Mouse (Mus musculus): ENCODE results near the gene Cdc20b.
"Not testable (repeated sequence)": the region's sequence is repeated elsewhere in the genome, so short reads cannot be mapped to it uniquely, and the experiment has no call there.

Gene Cdc20b

DNA sequence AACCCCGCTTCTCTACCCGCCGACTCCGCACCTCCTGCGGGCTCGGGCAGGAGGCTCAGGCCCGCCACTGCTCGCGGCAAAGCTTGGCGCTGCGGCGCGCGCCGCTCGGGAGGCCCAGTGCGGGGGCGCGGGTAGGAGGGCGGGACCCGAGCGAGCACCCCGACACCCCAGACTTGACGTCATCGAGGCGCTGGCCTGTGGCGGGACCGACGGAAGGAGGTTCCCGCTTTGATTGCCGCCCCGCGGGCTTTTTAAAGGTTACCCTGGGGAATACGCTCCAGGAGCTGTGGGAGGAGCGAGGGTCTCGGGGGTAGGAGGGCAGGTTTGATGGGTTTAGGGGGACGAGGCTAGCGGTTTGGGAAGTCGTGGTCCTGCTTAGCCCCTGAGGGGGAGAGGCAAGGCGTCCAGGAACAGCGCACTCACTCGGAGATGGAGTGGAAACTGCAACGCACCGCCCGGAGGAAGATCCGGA is at the start of gene Cdc20b:
Gene Cdc20b (plus strand): TSS at position 162 of the 472 bp plus-strand sequence.
- DNase-seq (ENCODE audit: low spot score), result peak; percentile 38

DNA sequence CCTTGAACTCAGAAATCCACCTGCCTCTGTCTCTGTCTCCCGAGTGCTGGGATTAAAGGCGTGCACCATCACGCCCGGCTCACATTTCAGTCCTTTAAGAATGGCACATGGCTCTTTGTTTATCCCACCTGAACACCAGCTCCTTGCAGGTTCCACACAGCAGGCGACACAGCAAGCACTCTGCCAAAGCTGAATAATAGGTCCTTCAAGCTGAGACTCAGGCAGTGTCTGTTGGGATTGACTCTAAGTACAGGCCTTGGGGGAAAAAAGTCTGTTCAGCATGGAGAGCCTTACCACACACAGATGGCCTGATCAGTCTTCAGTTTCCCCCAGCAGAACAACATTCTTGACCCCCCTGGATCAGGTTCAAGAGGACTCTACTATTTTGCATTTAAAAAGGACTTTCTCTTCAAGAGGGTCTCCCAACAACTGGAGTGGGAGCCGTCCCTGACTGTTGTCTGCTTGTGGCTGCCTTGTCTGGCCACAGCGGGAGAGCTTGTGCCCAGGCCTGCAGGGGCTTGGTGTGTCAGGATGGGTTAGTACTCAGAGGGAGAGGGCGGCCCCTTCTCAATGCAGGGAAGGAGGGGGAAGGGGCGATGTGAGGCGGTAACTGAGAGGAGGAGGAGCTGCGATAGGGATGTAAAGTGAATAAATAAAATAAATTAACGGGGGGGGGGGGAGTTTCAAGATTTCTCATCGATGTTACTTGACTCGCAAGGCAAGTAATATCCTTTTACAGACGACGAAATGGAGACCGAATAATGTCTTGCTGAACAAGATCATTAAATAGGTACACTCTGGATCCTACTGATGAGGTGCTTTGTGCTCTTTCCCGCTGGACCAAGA is 49.1 kb upstream of the Cdc20b start:
- no peak for DNase-seq (ENCODE audit: low spot score)

DNA sequence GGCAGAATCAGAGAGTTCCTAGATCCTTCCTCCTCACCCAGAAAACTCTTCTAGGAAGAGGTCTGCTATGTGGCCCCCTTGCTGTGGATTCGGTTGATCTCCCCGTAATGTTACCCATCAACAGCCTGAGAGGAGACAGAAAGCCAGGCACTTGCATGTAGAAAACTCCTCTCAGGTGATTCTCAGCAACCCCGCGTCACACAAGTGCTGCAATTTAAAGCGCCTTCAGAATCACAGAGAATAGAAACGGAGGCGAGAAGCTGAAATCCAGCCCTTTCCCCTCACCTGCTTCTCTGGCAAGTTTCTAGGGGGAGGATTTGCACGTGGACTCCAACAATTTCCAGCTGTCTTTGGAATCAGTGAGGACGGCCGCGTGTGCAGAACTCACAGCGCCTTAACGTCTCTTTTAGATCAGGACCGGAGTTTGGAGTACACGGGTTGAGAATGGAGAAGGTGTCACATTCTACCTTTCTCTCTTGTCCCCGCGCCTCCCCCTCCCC is 48.4 kb upstream of the Cdc20b start:
- DNase-seq (ENCODE audit: low spot score), result no peak

DNA sequence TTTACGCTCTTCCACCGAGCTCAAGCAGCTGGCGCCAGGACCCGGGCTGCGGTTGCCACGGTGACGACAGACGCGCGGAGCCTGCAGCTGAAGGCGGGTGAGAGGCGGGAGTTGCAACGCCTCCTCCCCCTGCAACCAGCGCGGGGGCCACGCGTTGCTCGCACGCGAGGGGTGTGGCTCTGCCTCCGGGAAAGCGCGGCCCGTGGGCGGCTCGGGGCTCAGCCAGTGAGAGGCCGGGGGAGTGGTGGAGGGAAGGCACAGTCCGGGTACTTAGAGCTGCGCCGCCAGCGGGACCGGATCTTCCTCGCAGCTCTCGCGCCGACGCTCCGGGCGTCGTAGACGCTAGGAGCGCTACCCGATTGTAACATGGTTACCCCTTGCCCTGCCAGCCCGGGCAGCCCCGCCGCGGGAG is 47.4 kb upstream of the Cdc20b start, which contains the start of gene Ccno:
Gene Ccno (plus strand): TSS at position 271 of the 412 bp plus-strand sequence.
- peak; percentile 72 for DNase-seq (ENCODE audit: low spot score)

DNA sequence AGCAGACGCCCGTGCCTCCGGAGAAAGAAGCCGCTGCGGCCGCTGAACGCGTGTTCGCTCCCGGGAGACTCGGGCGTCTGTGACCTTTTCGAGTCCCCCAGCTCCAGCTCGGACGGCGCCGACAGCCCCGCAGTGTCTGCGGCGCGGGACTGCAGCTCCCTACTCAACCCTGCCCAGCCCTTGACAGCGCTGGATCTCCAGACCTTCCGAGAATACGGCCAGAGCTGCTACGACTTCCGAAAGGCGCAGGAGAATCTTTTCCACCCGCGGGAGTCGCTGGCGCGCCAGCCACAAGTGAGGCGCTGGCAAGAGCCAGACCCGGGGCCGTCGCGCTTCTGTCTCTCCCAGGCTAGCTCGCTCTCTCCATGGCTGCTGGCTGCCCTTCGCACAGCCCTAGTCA is 46.9 kb upstream of the Cdc20b start:
- no peak for DNase-seq (ENCODE audit: low spot score)

DNA sequence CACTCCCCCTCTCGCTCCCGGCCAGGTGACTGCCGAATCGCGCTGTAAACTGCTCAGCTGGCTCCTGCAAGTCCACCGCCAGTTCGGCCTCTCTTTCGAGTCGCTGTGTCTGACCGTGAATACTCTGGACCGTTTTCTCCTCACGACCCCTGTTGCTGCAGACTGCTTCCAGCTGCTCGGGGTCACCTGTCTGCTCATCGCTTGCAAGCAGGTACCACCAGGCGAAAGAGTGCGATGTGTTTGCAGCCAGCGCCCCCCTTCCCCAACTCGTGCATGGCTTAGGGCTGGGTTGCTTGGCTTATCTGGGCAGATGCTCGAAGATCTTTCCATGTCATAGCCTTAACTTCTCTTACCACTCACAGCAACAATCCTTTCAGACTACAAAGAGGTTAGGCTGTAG is 46.0 kb upstream of the Cdc20b start:
- DNase-seq (ENCODE audit: low spot score), result no peak

DNA sequence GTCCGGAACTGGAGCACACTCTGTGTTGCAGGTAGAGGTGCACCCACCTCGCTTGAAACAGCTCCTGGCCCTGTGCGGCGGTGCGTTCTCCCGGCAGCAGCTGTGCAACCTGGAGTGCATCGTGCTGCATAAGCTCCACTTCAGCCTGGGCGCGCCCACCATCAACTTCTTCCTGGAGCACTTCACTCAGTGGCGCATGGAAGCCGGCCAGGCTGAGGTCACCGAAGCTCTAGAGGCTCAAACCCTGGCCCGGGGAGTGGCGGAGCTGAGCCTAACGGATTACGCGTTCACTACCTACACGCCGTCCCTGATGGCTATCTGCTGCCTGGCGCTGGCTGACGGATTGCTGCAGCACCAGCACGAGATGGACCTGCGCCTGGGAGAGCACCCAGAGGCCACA is 45.4 kb upstream of the Cdc20b start:
- DNase-seq (ENCODE audit: low spot score), result no peak

DNA sequence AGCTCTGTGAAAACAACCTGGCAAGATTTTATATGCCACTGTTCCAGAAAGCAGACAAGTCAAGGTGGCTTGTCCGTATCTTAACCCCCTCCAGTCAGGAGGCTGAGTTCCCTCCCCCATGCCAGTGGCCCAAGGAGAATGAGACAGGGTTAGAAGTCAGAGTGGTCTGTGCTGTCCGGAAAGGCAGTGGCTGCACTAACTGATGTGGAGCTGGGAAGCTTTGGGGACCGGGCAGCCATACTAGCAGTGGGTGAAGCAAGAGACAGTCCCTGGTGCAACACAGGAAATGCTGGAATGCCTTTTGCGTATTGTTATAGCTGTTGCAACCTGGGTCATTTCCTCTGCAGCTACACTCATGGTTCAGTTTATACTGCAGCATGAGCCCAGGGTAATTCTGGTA is 44.6 kb upstream of the Cdc20b start:
- DNase-seq (ENCODE audit: low spot score), result no peak

DNA sequence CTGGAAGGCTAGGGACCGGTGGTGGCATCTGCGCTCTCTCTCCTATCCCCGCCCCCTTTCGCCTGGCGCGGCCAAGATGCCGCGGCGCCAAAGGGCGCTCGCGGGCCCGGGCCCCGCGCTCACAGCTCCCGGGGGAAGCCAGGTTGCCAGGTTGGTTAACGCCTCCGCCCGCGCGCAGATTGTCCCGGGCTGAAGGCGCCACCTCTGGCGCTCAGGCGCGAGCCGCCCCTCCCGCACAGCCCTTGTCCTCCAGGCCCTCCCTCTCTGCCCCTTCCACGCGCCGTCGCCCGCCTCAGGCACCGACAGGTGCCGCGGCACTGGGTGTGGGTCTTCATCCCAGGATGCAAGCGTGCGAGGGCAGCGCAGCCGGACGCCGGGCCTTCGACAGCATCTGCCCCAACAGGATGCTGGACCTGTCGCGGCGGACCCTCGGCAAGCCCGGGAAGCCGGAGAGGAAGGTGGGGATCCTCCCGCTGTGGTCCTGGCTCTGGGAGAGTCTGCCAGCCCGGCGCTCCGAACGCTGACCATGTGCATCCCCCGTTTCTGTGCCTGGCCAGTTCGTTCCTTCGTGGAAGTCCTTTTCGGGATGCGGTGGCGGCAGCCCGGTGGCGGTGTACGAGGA is 41.3 kb upstream of the Cdc20b start, which contains the start of gene Mcidas:
Gene Mcidas (plus strand): TSS at position 315 of the 622 bp plus-strand sequence.
- DNase-seq (ENCODE audit: low spot score), result no peak

DNA sequence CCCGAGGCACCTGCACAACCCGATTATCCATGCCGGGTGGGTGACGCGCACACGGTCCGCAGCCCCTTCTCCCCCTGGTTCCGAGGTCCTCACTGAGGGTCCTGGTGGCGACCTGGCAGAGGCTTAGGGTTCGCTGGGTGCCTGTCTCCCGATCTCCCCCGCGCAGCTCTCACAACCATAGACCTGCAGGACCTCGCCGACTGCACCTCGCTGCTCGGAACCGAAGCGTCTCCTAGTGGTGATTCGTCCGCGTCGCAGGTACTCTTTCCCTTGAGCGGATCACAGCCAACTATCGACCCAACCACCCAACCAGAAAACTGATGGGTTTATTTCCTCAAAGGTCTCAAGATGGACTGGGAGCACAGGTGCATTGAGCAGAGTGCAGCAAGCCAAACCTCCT is 40.7 kb upstream of the Cdc20b start:
- no peak for DNase-seq (ENCODE audit: low spot score)

DNA sequence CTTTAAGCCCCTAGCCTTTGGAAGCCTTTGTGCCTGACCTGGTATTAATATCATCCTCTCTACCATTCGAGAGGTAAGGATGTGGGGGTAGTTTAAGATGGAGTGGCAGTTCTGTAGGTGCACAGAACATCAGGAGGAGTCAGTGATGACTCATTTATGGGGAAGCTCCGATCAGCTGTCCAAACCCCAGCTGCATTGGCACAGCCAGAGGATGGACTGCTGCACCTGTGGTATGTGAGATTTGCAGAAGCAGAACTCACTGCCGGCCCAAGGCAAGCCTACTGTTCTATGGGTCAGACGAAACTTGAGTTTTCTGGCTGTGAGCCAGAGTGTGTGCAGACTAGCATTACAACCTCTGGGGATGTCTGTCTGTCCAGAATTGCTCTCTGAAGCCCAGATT is 38.5 kb upstream of the Cdc20b start:
- DNase-seq (ENCODE audit: low spot score), result no peak

DNA sequence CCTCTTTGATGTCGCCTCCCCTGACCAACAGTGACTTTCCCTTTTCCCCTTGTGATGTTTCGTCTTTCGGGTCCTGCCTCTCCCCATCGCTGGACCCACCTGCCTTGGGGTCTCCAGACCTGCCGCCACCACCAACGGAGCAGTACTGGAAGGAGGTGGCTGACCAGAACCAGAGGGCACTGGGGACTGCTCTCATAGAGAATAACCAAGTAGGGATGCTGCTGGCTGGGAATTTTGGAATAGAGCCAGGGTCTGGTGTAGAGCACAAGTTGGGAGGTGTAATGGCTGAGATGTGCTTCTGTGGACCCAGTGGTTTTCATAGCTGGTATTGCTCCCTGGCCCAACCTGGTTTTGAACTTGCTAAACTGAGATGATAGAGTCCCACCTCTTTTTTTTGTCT is 37.5 kb upstream of the Cdc20b start:
- no peak for DNase-seq (ENCODE audit: low spot score)

DNA sequence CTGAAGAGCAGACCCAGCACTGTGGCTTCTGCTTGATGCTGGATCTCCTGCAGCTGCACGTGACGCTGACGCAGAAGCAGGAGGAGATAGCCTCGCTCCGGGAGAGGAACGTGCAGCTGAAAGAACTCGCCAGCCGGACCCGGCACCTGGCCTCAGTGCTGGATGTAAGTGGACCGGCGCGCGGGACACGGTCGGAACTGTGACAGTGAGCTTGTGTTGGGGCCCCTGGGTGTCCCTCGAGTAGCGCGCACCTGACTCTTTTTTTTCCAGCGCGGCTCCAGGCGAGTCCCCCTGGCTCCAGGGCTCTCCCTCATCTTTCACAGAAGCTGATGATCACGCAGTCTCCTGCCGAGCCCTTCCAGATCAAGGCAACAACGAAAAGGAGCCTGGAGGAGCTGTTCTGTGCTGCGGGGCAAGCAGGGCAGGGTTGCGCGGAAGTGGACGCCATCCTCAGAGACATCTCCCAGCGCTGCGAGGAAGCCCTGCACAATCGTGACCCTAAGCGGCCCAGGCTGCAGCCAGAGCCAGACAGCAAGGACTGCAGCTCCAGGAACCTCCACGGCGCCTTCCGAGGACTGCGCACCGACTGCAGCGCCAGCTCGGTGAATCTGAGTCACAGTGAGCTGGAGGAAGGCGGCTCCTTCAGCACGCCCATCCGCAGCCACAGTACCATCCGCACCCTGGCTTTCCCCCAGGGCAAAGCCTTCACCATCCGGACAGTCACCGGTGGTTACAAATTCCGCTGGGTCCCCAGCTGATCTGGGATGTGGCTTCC is 36.3 kb upstream of the Cdc20b start:
- DNase-seq (ENCODE audit: low spot score), result no peak

DNA sequence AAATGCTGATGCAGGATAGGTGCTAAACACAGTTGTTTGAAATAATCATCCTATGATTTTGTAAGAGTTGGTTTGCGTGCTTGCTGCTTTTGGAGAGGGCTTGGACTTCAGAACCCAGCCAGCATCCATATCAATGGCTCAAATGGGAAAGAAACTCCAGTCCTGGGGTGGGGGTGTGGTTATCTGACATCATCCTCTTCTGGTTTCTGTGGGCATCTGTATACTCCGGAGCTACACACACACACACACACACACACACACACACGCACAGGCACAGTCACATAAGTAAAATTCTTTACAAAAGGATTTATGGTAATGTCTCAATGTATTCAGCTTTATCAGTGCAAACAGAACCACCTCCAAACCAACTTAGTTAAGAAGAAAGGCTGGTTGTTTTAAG is 34.8 kb upstream of the Cdc20b start:
- DNase-seq (ENCODE audit: low spot score), result no peak

DNA sequence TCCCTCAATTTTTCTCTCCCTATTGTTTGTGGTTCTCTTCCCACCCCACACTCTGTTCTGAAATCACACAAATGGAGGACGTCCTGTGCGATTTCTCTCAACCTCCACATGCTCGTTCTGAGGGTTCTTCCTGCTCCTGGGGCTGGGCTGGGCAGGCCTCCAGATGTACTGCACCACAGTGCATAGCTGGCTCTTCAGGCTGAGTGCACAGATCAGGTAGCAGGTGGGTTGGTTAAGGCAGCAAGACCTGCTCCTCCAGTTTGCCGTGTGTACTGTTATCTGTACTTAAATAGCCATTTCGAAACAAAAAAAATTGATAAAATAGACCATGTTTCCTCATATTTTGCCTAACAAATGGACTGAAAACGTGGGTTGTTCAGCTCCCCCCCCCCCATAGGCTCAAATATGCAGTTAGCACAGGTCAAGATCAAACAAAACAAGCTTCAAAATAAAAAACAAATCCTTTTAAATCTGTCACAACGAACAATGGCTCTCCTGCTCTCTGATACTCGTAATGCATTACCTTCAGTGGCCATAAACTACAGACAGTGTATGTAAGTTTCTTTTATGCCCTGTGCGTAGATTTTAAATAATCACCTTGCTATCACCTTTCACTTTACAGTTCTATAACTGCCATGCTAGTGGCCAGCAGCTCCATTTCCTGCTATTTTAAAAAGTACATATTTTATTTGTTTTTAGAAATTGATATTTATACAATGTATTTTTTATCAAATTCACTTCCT is 34.2 kb upstream of the Cdc20b start:
- DNase-seq (ENCODE audit: low spot score), result no peak

DNA sequence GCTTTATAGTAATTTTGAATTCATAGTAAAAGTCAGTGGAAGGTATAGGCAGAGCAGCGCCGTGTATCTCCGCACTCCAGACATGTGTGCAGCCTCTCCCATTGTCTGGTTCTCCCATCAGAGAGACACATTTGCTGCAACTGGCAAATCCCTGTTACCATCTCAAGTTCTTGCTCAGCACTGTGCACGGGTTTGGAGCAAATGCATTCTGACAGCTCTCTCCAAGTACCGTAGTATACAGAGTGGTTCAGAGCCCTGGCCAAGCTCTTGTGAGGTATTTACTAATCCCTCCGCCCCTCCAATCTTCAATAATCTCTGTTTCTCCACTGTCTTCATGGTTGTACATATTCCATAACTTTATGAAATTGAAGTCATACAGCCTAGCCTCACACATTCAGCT is 22.2 kb upstream of the Cdc20b start:
- no peak for DNase-seq (ENCODE audit: low spot score)

DNA sequence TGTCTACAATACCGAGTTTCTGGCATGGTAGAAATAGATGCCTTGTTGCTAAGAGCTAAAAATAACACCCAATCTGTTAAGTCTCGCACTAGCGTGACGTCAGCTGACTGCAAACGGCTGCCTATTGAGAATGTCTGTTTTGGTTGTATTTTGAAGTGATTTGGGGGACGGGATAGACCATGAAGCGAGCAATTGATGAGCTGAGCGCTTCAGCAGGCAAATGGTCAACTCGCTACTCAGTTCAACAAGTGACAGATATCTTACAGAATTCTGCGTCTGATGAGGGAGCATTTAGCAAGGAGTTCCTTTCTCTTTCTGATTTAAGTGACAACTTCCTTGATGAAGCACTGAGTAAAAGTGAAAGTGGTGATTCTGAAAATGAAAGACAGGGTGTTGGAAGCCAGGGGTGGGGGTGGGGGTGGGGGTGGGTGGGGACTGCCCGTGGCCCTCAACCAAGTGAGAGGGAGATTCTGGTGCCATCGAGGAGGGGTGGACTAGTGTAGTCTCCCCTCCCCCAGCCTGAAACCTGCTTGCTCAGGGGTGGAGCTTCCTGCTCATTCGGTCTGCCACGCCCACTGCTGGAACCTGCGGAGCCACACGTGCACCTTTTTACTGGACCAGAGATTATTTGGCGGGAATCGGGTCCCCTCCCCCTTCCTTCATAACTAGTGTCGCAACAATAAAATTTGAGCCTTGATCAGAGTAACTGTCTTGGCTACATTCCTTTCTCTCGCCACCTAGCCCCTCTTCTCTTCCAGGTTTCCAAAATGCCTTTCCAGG is 21.5 kb upstream of the Cdc20b start:
- not testable (repeated sequence) for DNase-seq (ENCODE audit: low spot score)

DNA sequence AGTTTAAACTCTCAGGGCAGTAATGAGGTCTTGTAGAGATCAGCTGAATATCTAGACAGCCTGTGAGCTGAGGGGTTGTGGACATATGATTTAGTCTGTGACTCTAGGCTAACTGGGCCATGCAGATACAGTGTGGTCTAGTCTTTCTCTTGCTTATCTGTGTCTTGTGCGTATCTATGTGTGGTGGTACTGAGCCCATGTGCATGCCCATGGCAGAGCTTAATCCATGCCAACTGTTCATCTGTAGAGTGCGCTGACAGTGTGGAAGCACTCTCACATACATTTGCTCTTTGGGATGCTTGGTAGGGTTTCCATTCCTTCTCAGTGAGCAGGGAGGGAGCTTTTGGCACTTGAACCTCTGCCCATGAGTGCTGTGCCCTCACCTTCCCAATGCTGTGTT is 13.4 kb upstream of the Cdc20b start:
- DNase-seq (ENCODE audit: low spot score), result no peak

DNA sequence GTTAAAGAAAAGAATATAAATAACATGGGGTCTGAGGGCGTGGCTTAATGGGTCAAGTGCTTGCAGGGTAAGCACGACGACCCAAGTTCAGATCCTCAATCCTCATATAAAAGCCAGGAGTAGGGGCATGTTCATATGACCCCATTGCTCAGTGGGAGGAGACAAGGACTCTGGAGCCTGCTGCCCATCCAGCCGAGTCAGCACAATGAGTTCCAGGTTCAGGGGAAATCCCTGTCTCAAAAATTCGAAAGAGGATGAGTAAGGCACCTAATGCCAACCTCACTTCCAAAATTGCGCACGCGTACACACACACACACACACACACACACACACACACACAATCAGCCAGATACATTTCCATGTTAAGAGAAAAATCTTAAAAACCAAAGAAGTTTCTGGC is 12.4 kb upstream of the Cdc20b start:
- DNase-seq (ENCODE audit: low spot score), result no peak

DNA sequence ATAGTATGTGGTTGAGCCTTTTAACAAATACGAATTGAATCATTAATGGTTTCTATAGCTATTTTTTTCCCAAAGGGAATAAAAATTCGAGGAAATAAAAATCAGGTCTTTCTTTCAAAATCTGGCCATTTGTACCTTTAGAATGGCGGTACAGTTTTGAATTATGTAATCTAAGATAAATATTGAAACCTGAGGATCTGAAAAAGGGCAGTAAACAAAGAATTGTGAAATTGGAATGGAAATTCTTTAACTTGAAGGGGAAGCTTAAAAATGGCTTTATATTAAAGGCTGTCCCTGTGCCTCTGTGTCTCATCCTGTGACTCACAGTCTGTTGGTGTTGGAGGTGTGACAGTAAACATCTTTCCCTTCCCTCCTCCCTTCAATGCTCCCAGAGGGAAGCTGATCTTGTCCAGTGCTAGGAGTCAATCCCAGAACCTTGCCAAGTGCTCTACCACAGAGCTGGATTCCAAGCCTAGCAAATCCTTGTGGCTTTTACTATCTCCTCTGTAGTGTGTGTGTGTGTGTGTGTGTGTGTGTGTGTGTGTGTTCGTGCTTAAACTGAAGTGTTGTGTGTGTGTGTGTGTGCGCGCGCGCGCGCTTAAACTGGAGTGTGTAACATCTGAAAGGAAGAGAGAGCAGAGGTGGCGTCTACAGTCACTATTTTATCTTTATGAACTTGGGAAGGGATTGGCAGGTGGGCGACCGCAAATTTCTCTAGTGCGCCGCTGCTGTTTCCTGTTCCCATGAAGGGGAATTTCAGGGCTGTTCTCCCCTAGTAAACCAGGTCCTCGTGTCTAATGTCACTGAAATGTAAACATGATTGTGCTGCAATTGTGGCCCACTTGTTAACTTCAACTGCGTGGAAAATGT is 11.4 kb upstream of the Cdc20b start:
- no peak for DNase-seq (ENCODE audit: low spot score)

Measured in spleen, adult 12 weeks (tissue).